Mouse (Mus musculus): ENCODE data around the gene Slc25a28. TPM values are rescaled to one million over a fixed set of nuclear protein-coding genes. Genes with fewer than 3 reads are reported as not detected.

Gene Slc25a28
- polyA plus RNA-seq, 2 experiments: 4.4 to 19.0 TPM

DNA sequence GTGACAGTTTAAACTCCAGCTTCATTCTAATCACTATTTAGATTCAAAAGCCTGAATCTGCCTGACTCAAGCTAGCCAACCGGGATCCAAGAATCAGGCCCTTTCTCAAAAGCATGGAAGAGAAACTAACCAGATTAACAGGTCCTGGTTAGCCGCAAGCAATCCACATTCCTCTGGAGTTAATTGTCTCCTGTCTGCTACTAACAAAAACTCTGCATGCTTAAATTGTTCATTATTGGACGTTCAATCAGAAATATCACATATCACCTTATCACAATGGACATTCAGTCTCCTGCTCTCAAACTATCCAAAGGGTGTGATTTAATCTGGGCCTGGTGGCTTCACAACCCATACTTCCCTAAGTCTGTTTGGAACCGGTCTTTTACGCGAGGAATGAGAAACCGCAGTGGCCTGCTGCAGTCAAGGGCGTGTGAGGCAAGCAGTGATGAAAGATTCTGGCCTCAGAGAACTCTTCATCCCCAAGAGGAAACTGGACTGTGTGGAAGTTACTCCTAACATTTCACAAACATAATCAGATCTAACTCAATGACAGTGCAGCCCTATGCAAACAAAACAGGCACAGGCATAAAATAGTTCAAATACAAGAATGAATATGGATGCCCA, 5.4 kb downstream of the Slc25a28 start:
- no peak for ATAC-seq (ENCODE audit: insufficient read depth)
- 66% methylated on average over 8 of the region's 8 CpGs for WGBS (ENCODE audit: insufficient replicate concordance)

GRCm38 (mm10) chr19:43667430-43667809, 7.3 kb downstream of the Slc25a28 start:
- Histone ChIP-seq H3K4me3 (ENCODE audit: insufficient read depth in 1 of 2, low read depth in 2 of 2, low read length in 2 of 2) (no peak overlapping the region), H3K4me2 (ENCODE audit: low read depth) (no peak overlapping the region), H3K36me3 (replicated peaks; ENCODE audit: control insufficient read depth, insufficient read depth, low read depth) (peaks cover 3% of the 10 kb centered on the region), H3K4me1 (replicated peaks; ENCODE audit: control insufficient read depth in 2 of 2, insufficient read depth in 2 of 2, low read length in 1 of 2) (no peaks in the 10 kb centered on the region; a peak in 1 of 4 replicates), H3K9ac (replicated peaks) (no peak overlapping the region), H3K9me3 (ENCODE audit: control insufficient read depth, low read length) (no peaks in the 10 kb centered on the region), H3K27ac (no peak overlapping the region), H3K27me3 (ENCODE audit: control insufficient read depth, insufficient read depth, low read length) (no peaks in the 10 kb centered on the region)
- ATAC-seq (ENCODE audit: insufficient read depth) (no peak), DNase-seq (ENCODE audit: low read depth in 3 of 3, low spot score in 3 of 3) (no peak)
- WGBS (ENCODE audit: insufficient replicate concordance): 51% methylated on average over 4 of the region's 4 CpGs
- TF ChIP-seq CTCF (IDR thresholded peaks at IDR 0.05; ENCODE audit: low read depth) (0 out of 2 replicates have a peak, but pooled peaks have one; percentile 16), EP300 (IDR thresholded peaks at IDR 0.05; ENCODE audit: low read depth) (no peak)

More for the DNA sequence above, 5.4 kb downstream of the Slc25a28 start:
- TF ChIP-seq CTCF (IDR thresholded peaks at IDR 0.05; ENCODE audit: low read depth) (no peak), EP300 (IDR thresholded peaks at IDR 0.05; ENCODE audit: low read depth) (no peak)
- H3K4me3 ChIP-seq (ENCODE audit: insufficient read depth in 1 of 2, low read depth in 2 of 2, low read length in 2 of 2): no peak overlapping the region
- peaks cover 3% of the 10 kb centered on the region; the same call in 1 of the 2 replicates for H3K36me3 ChIP-seq (replicated peaks; ENCODE audit: control insufficient read depth, insufficient read depth, low read depth)
- DNase-seq (ENCODE audit: low read depth in 3 of 3, low spot score in 3 of 3): no peak
- H3K27me3 ChIP-seq (ENCODE audit: control insufficient read depth, insufficient read depth, low read length): no peaks in the 10 kb centered on the region
- peaks cover 5 to 6% of the 10 kb centered on the region in 2 experiments for H3K4me1 ChIP-seq (replicated peaks; ENCODE audit: control insufficient read depth in 2 of 2, insufficient read depth in 2 of 2, low read length in 1 of 2)
- no peak overlapping the region for H3K4me2 ChIP-seq (ENCODE audit: low read depth)
- no peak overlapping the region for H3K27ac ChIP-seq
- H3K9me3 ChIP-seq (ENCODE audit: control insufficient read depth, low read length): no peaks in the 10 kb centered on the region
- H3K9ac ChIP-seq (replicated peaks): no peak overlapping the region

DNA sequence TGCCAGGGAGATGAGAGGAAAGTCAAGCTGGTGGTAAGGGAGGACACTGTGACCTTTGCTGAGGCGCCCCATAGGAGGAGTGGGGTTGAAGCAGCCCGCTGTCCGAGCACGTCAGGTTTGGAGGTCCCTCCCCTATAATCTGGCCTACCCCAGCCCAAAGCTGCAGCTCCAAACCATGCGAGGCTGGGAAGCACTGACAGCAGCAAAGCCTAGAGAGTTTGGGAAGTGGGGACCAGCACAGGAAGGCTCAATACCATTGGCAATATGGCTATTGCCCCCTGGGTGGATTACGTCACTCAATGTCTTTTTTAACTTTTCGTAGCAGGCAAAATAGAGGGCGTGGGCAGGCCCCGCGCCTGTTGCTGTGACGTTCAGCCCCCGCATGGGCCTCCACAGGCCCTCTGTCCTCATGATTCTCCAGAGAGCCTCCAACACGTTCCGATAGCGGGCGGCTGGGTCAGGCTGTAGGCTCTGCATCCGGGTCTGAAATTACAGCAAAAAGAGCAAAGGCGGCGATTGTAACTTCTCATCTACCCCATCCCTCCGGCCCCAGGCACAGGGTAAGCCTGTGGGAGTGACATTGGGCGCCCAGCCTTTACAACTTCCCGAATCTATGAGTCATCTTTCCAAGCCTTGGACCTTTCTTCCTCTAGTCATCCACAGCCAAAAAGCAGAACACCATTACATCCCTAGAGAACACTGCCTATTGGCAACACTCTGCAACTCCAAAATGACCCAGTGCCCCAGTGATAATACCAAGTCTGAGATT, 7.8 kb downstream of the Slc25a28 start:
- ATAC-seq (ENCODE audit: insufficient read depth): no peak
- DNase-seq (ENCODE audit: low read depth in 3 of 3, low spot score in 3 of 3): no peak
- TF ChIP-seq CTCF (IDR thresholded peaks at IDR 0.05; ENCODE audit: low read depth): no peak
- no peak for TF ChIP-seq EP300 (IDR thresholded peaks at IDR 0.05; ENCODE audit: low read depth)
- Histone ChIP-seq H3K4me1 (replicated peaks; ENCODE audit: control insufficient read depth in 2 of 2, insufficient read depth in 2 of 2, low read length in 1 of 2) (no peaks in the 10 kb centered on the region; a peak in 1 of 4 replicates), H3K27me3 (ENCODE audit: control insufficient read depth, insufficient read depth, low read length) (no peaks in the 10 kb centered on the region), H3K9ac (replicated peaks) (no peak overlapping the region), H3K27ac (no peak overlapping the region), H3K36me3 (replicated peaks; ENCODE audit: control insufficient read depth, insufficient read depth, low read depth) (peaks cover 3% of the 10 kb centered on the region), H3K9me3 (ENCODE audit: control insufficient read depth, low read length) (no peaks in the 10 kb centered on the region), H3K4me2 (ENCODE audit: low read depth) (no peak overlapping the region), H3K4me3 (ENCODE audit: insufficient read depth in 1 of 2, low read depth in 2 of 2, low read length in 2 of 2) (no peak overlapping the region)
- 76% methylated on average over 22 of the region's 22 CpGs for WGBS (ENCODE audit: insufficient replicate concordance)

- no peaks in the 10 kb centered on the region for H3K4me1 ChIP-seq (replicated peaks; ENCODE audit: control insufficient read depth in 2 of 2, insufficient read depth in 2 of 2, low read length in 1 of 2)
- no peak for TF ChIP-seq EP300 (IDR thresholded peaks at IDR 0.05; ENCODE audit: low read depth)
- peak; percentile 82 for TF ChIP-seq CTCF (IDR thresholded peaks at IDR 0.05; ENCODE audit: low read depth)
- no peak overlapping the region for H3K27ac ChIP-seq
- no peaks in the 10 kb centered on the region for H3K9me3 ChIP-seq (ENCODE audit: control insufficient read depth, low read length)
- DNase-seq (ENCODE audit: low read depth in 3 of 3, low spot score in 3 of 3): no peak
- WGBS (ENCODE audit: insufficient replicate concordance): 59% methylated on average over 12 of the region's 12 CpGs
- H3K36me3 ChIP-seq (replicated peaks; ENCODE audit: control insufficient read depth, insufficient read depth, low read depth): peaks cover 3% of the 10 kb centered on the region
- no peaks in the 10 kb centered on the region for H3K27me3 ChIP-seq (ENCODE audit: control insufficient read depth, insufficient read depth, low read length)
- no peak overlapping the region for H3K9ac ChIP-seq (replicated peaks)
- no peak overlapping the region for H3K4me2 ChIP-seq (ENCODE audit: low read depth)
- H3K4me3 ChIP-seq (ENCODE audit: insufficient read depth in 1 of 2, low read depth in 2 of 2, low read length in 2 of 2): no peak overlapping the region
- no peak for ATAC-seq (ENCODE audit: insufficient read depth)
These were observed 9.1 kb downstream of the Slc25a28 start for GRCm38 (mm10) chr19:43665441-43666048.

DNA sequence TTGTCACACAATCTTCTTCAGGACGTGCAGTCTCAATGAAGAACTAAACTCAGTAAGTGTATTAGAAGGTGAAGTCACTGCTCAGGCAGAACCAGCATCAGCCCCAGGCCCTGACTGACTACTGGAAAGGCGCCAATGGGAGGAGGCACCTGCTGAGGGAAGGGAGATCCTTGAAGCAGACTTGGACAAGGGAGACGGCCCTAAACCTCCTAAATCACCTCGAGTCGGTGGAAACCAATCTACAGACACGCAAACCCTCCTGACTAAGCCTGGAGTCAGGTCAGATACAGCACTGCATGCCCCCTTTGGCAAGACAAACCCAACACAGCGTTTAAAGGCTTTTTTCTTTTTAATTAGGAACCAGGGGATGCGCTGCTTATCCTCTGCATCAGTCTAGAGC, 11.2 kb downstream of the Slc25a28 start:
- H3K4me2 ChIP-seq (ENCODE audit: low read depth): no peak overlapping the region

More for the DNA sequence above, 11.2 kb downstream of the Slc25a28 start:
- Histone ChIP-seq H3K27ac (no peak overlapping the region), H3K4me3 (ENCODE audit: insufficient read depth in 1 of 2, low read depth in 2 of 2, low read length in 2 of 2) (no peak overlapping the region), H3K9ac (replicated peaks) (no peak overlapping the region), H3K4me1 (replicated peaks; ENCODE audit: control insufficient read depth in 2 of 2, insufficient read depth in 2 of 2, low read length in 1 of 2) (no peaks in the 10 kb centered on the region), H3K36me3 (replicated peaks; ENCODE audit: control insufficient read depth, insufficient read depth, low read depth) (peaks cover 3% of the 10 kb centered on the region), H3K9me3 (ENCODE audit: control insufficient read depth, low read length) (no peaks in the 10 kb centered on the region), H3K27me3 (ENCODE audit: control insufficient read depth, insufficient read depth, low read length) (no peaks in the 10 kb centered on the region)
- DNase-seq (ENCODE audit: low read depth in 3 of 3, low spot score in 3 of 3) (no peak), ATAC-seq (ENCODE audit: insufficient read depth) (no peak)
- no peak for TF ChIP-seq CTCF (IDR thresholded peaks at IDR 0.05; ENCODE audit: low read depth)
- no peak for TF ChIP-seq EP300 (IDR thresholded peaks at IDR 0.05; ENCODE audit: low read depth)
- 71% methylated on average over 8 of the region's 8 CpGs for WGBS (ENCODE audit: insufficient replicate concordance)
